Mouse (Mus musculus): ENCODE measurements around the gene Cd4.

GRCm38 (mm10) chr6:124854647-124855046, 33.4 kb downstream of the Cd4 start:
- TF ChIP-seq NRF1 (IDR thresholded peaks at IDR 0.05; ENCODE audit: low read depth, low read length) (no peak), CTCF (conservative IDR thresholded peaks at IDR 0.05 in 1 of 2, IDR thresholded peaks at IDR 0.05 in 1 of 2; ENCODE audit: low read depth in 2 of 2, low read length in 2 of 2) (no peak), MXI1 (IDR thresholded peaks at IDR 0.05; ENCODE audit: low read depth, low read length) (no peak), POLR2A (IDR thresholded peaks at IDR 0.05; ENCODE audit: low read depth, low read length) (no peak), RAD21 (IDR thresholded peaks at IDR 0.05; ENCODE audit: low read depth, low read length) (no peak), IRF4 (IDR thresholded peaks at IDR 0.05; ENCODE audit: low read depth, low read length) (no peak), CHD1 (IDR thresholded peaks at IDR 0.05; ENCODE audit: low read depth, low read length) (no peak), KAT2A (IDR thresholded peaks at IDR 0.05; ENCODE audit: insufficient replicate concordance, low read length) (no peak)
